ENCODE assay signal across 23 mouse cellular contexts in the genomic region with DNA sequence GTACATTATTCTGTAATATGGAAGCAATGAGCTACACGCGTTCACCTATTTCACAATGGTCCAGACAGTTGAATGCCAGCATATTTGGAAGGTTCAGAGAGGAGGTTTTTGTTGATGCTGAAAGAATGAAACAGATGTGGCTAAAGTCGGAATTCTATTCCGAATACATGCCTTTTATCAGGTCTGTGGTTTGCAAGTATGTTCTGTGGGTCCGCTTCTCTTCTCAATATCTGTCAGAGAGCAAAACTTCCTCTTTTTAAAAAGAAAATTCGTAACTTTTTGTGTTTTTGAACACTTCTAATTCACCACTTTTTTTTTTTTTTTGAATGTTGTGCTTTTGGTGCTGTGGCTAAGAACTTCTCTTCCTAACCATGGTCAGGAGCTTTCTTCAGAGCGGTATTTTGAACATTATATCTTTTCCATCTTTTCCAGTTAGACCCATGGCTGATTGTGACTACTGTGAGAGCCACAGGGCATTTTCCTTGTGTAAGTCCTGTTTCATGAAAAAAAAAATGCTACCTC. TPM values are rescaled to one million over a fixed set of nuclear protein-coding genes. Genes with fewer than 3 reads are reported as not detected.
DNase-seq lines count a peak whose midpoint lies in the region; ATAC-seq lines count a peak whose summit lies in the region.
"Had no signal": no experiment of that assay in that cellular context is flagged by ENCODE, and none has a peak within 500 bp of the region (broad histone marks: within the 10 kb centered on the region; RNA-seq: fewer than 3 reads in every experiment).

No protein-coding gene starts in this region.

- no peak for DNase-seq in liver, embryonic 11.5 days (ENCODE audit: low spot score)
- DNase-seq in NIH3T3 (ENCODE audit: low read depth), result peak; percentile 51
- no peak for DNase-seq in left cerebral cortex, adult 11 months (ENCODE audit: low spot score)
- DNase-seq: adrenal gland, adult 8-10 months; adrenal gland, postnatal 36 days; cerebellum, adult 8-10 months; cerebellum, postnatal 25 days; forebrain, postnatal 0 days; gastrocnemius, postnatal 36 days; heart, adult 18-20 months; heart, postnatal 14 days had no signal

- no peak overlapping the region for H3K9ac ChIP-seq in liver, embryonic 11.5 days (ENCODE audit: low read depth, low read length)
- no peak overlapping the region for H3K9ac ChIP-seq in liver, embryonic 12.5 days
- H3K9ac ChIP-seq in forebrain, embryonic 15.5 days (replicated peaks), result no peak overlapping the region
- no peak overlapping the region for H3K9ac ChIP-seq in midbrain, embryonic 13.5 days (replicated peaks)
- H3K9ac ChIP-seq: embryonic facial prominence, embryonic 13.5 days; forebrain, embryonic 12.5 days; forebrain, postnatal 0 days; hindbrain, embryonic 14.5 days; intestine, embryonic 15.5 days had no signal

- no peaks in the 10 kb centered on the region for H3K27me3 ChIP-seq in liver, embryonic 11.5 days (replicated peaks; ENCODE audit: control insufficient read depth, insufficient read depth, low read length)
- H3K27me3 ChIP-seq in liver, embryonic 12.5 days (replicated peaks), result 0 out of 2 replicates have a peak, but pooled peaks cover 9% of the 10 kb centered on the region
- no peaks in the 10 kb centered on the region for H3K27me3 ChIP-seq in forebrain, embryonic 15.5 days
- 0 out of 2 replicates have a peak, but pooled peaks cover 3% of the 10 kb centered on the region for H3K27me3 ChIP-seq in midbrain, embryonic 13.5 days
- H3K27me3 ChIP-seq: embryonic facial prominence, embryonic 13.5 days; intestine, embryonic 15.5 days had no signal

- H3K4me2 ChIP-seq in liver, embryonic 11.5 days, result peak overlapping the region; percentile 24; the same call in 1 of the 2 replicates
- H3K4me2 ChIP-seq in liver, embryonic 12.5 days, result no peak overlapping the region
- H3K4me2 ChIP-seq in forebrain, embryonic 15.5 days (replicated peaks), result no peak overlapping the region
- H3K4me2 ChIP-seq in midbrain, embryonic 13.5 days (replicated peaks), result no peak overlapping the region
- H3K4me2 ChIP-seq: embryonic facial prominence, embryonic 13.5 days; forebrain, embryonic 12.5 days; hindbrain, embryonic 14.5 days; intestine, embryonic 15.5 days had no signal

- no peak overlapping the region for H3K27ac ChIP-seq in liver, embryonic 11.5 days (ENCODE audit: low read depth, low read length)
- H3K27ac ChIP-seq in liver, embryonic 12.5 days, result no peak overlapping the region
- no peak overlapping the region for H3K27ac ChIP-seq in forebrain, embryonic 15.5 days (replicated peaks)
- H3K27ac ChIP-seq in midbrain, embryonic 13.5 days, result no peak overlapping the region
- H3K27ac ChIP-seq: embryonic facial prominence, embryonic 13.5 days; forebrain, embryonic 12.5 days; heart, embryonic 10.5 days; hindbrain, embryonic 10.5 days; hindbrain, embryonic 14.5 days; intestine, embryonic 15.5 days had no signal

- whole genome bisulfite sequencing in liver, embryonic 11.5 days, result 55% methylated on average over 7 of the region's 7 CpGs
- 42% methylated on average over 7 of the region's 7 CpGs for WGBS in liver, embryonic 12.5 days (ENCODE audit: insufficient replicate concordance)
- 89% methylated on average over 7 of the region's 7 CpGs for WGBS in forebrain, embryonic 15.5 days
- 91% methylated on average over 7 of the region's 7 CpGs for WGBS in midbrain, embryonic 13.5 days

- no peaks in the 10 kb centered on the region for H3K36me3 ChIP-seq in liver, embryonic 11.5 days (ENCODE audit: control insufficient read depth, insufficient read depth, low read length)
- H3K36me3 ChIP-seq in liver, embryonic 12.5 days, result no peaks in the 10 kb centered on the region
- H3K36me3 ChIP-seq in forebrain, embryonic 15.5 days, result no peaks in the 10 kb centered on the region
- H3K36me3 ChIP-seq in midbrain, embryonic 13.5 days, result no peaks in the 10 kb centered on the region
- H3K36me3 ChIP-seq: embryonic facial prominence, embryonic 13.5 days; forebrain, embryonic 12.5 days; heart, embryonic 10.5 days; hindbrain, embryonic 10.5 days; intestine, embryonic 15.5 days had no signal

- H3K4me3 ChIP-seq in liver, embryonic 11.5 days (ENCODE audit: low read depth, low read length), result no peak overlapping the region
- H3K4me3 ChIP-seq in liver, embryonic 12.5 days, result no peak overlapping the region
- H3K4me3 ChIP-seq in forebrain, embryonic 15.5 days, result no peak overlapping the region
- H3K4me3 ChIP-seq in midbrain, embryonic 13.5 days (replicated peaks), result no peak overlapping the region
- H3K4me3 ChIP-seq: embryonic facial prominence, embryonic 13.5 days; forebrain, embryonic 12.5 days; heart, embryonic 10.5 days; hindbrain, embryonic 10.5 days; intestine, embryonic 15.5 days had no signal

- H3K9me3 ChIP-seq in liver, embryonic 11.5 days (ENCODE audit: control insufficient read depth, low read length), result no peaks in the 10 kb centered on the region
- no peaks in the 10 kb centered on the region for H3K9me3 ChIP-seq in liver, embryonic 12.5 days (replicated peaks)
- H3K9me3 ChIP-seq in forebrain, embryonic 15.5 days, result no peaks in the 10 kb centered on the region
- no peaks in the 10 kb centered on the region for H3K9me3 ChIP-seq in midbrain, embryonic 13.5 days
- H3K9me3 ChIP-seq: embryonic facial prominence, embryonic 13.5 days; forebrain, embryonic 12.5 days; heart, embryonic 10.5 days; hindbrain, embryonic 10.5 days; intestine, embryonic 15.5 days had no signal

- no peak for ATAC-seq in liver, embryonic 11.5 days (replicated peaks; ENCODE audit: low FRiP score)
- ATAC-seq in liver, embryonic 12.5 days, result no peak
- ATAC-seq in megakaryocyte, adult 5-6 weeks (ENCODE audit: poor library complexity, severe bottlenecking), result 0 out of 2 replicates have a peak, but pooled peaks have one; percentile 28
- no peak for ATAC-seq in forebrain, embryonic 15.5 days (replicated peaks)
- ATAC-seq in frontal cortex, adult (ENCODE audit: low TSS enrichment), result no peak
- ATAC-seq in midbrain, embryonic 13.5 days, result no peak
- ATAC-seq: forebrain, postnatal 0 days; intestine, embryonic 15.5 days had no signal

- H3K4me1 ChIP-seq in liver, embryonic 11.5 days (replicated peaks; ENCODE audit: control insufficient read depth, insufficient read depth, low read length), result peaks cover 2% of the 10 kb centered on the region; the same call in 1 of the 2 replicates
- H3K4me1 ChIP-seq in liver, embryonic 12.5 days, result no peaks in the 10 kb centered on the region
- H3K4me1 ChIP-seq in forebrain, embryonic 15.5 days, result no peaks in the 10 kb centered on the region
- peaks cover 3% of the 10 kb centered on the region; the same call in 1 of the 2 replicates for H3K4me1 ChIP-seq in midbrain, embryonic 13.5 days (replicated peaks)
- H3K4me1 ChIP-seq: hindbrain, embryonic 10.5 days; intestine, embryonic 15.5 days had no signal

RNA-seq across cellular contexts. Expression of a gene that starts 5.8 kb away (rescaled TPM):
- 24.7 and 26.2 TPM in 2 replicates for polyA plus RNA-seq in liver, embryonic 11.5 days (2014; fragmentation: Nextera tagmentation; extraction: Ambion mirVana)
- 14.6 and 17.1 TPM in 2 replicates for polyA plus RNA-seq in liver, embryonic 12.5 days (2016; fragmentation: Nextera tagmentation; extraction: Ambion mirVana)
- 4.7 and 7.8 TPM in 2 replicates for total RNA-seq in megakaryocyte, adult 5-6 weeks (2015)
- 4.7 and 7.1 TPM in 2 replicates for total RNA-seq in megakaryocyte, adult 5-6 weeks (2017)
- 33.2 and 33.7 TPM in 2 replicates for polyA plus RNA-seq in forebrain, embryonic 15.5 days (2015; fragmentation: Nextera tagmentation; extraction: Ambion mirVana)
- 32.3 and 35.4 TPM in 2 replicates for polyA plus RNA-seq in midbrain, embryonic 13.5 days (2015; fragmentation: Nextera tagmentation; extraction: Ambion mirVana)

RNA-seq across cellular contexts. Expression of a gene that starts 6.5 kb away (rescaled TPM):
- 1.8 and 2.7 TPM in 2 replicates for polyA plus RNA-seq in liver, embryonic 11.5 days (2014; fragmentation: Nextera tagmentation; extraction: Ambion mirVana)
- polyA plus RNA-seq in liver, embryonic 12.5 days (2016; fragmentation: Nextera tagmentation; extraction: Ambion mirVana), result 0.91 and 1.1 TPM in 2 replicates
- total RNA-seq in megakaryocyte, adult 5-6 weeks (2015), result not detected in 2 replicates
- total RNA-seq in megakaryocyte, adult 5-6 weeks (2017), result 1.7 TPM in 1 of 2 replicates, not detected in the other
- 2.0 and 2.9 TPM in 2 replicates for polyA plus RNA-seq in forebrain, embryonic 15.5 days (2015; fragmentation: Nextera tagmentation; extraction: Ambion mirVana)
- polyA plus RNA-seq in midbrain, embryonic 13.5 days (2015; fragmentation: Nextera tagmentation; extraction: Ambion mirVana), result 1.8 and 2.6 TPM in 2 replicates
- total RNA-seq: gastrocnemius, adult 8-10 months; gastrocnemius, postnatal 36 days; heart, postnatal 14 days had no signal
